Mouse (Mus musculus) embryonic facial prominence, embryonic 14.5 days (tissue): ENCODE data around the gene Hoxd1. TPM values are rescaled to one million over a fixed set of nuclear protein-coding genes. Genes with fewer than 3 reads are reported as not detected.
A peak's percentile ranks its signal among the peaks of the same experiment; 100 is the strongest.

Experiments
- ATAC-seq: fragments of 200-750 bp; cut with Nextera tagmentation; 2 replicates; pipeline ENCODE4 v1.8.0; 2017; ENCODE audit warnings: low read depth, moderate number of reproducible peaks, moderate TSS enrichment
- DNase-seq: peaks from one replicate; pipeline ENCODE4 v3.0.0-alpha.2; 2015; ENCODE audit warnings: low spot score
- H3K27ac ChIP-seq: fragments of 300-500 bp; sonication (generic); replicated peaks from 2 replicates; pipeline ENCODE4 v1.5.1; 2014; ENCODE audit warnings: low read depth, mild to moderate bottlenecking, low read length, moderate library complexity
- H3K27me3 ChIP-seq: fragments of 300-500 bp; sonication (generic); replicated peaks from 2 replicates; pipeline ENCODE4 v1.6.1; 2014; ENCODE audit warnings: low read length; ENCODE audit not compliant: control insufficient read depth, insufficient read depth
- H3K36me3 ChIP-seq: fragments of 300-500 bp; sonication (generic); 2 replicates; pipeline ENCODE4 v1.6.1; 2014; ENCODE audit warnings: low read length, mixed read lengths; ENCODE audit not compliant: control insufficient read depth, insufficient read depth
- H3K4me1 ChIP-seq: fragments of 300-500 bp; sonication (generic); 2 replicates; pipeline ENCODE4 v1.6.1; 2014; ENCODE audit warnings: antibody characterized with exemption, low read length; ENCODE audit not compliant: control insufficient read depth, insufficient read depth
- H3K4me2 ChIP-seq: fragments of 300-500 bp; sonication (generic); 2 replicates; pipeline ENCODE4 v1.6.1; 2014; ENCODE audit warnings: low read depth, mild to moderate bottlenecking, low read length, moderate library complexity, mixed read lengths
- H3K4me3 ChIP-seq: fragments of 300-500 bp; sonication (generic); 2 replicates; pipeline ENCODE4 v1.5.1; 2014; ENCODE audit warnings: low read depth, mild to moderate bottlenecking, low read length
- H3K9ac ChIP-seq: fragments of 300-500 bp; sonication (generic); 2 replicates; pipeline ENCODE4 v1.6.1; 2014; ENCODE audit warnings: low read depth, mild to moderate bottlenecking, low read length, moderate library complexity, mixed read lengths
- H3K9me3 ChIP-seq: fragments of 300-500 bp; sonication (generic); 2 replicates; pipeline ENCODE4 v1.6.1; 2016; ENCODE audit warnings: low read length; ENCODE audit not compliant: control insufficient read depth
- WGBS: fragments of 180-500 bp; shearing (Covaris S2); extraction: QIAGEN DNeasy Blood & Tissue Kit; methylation state at CpG from one replicate; pipeline ENCODE4 v1.1.7; 2014; 5-methylcytosine and 5-hydroxymethylcytosine counted together
- polyA plus RNA-seq: library from polyadenylated mRNA; unstranded; fragments of >200 nt; fragmentation: Nextera tagmentation; extraction: Ambion mirVana; gene quantifications from 2 replicates; pipeline ENCODE4 v1.2.1, GENCODE M21; 2014

Hoxd1 gene
- polyA plus RNA-seq, 1 experiment from 2014 or later, result 3.9 TPM

GRCm38 (mm10) chr2:74730331-74730730, 32.4 kb upstream of the Hoxd1 start:
- Histone ChIP-seq H3K27ac (no peak overlapping the region), H3K36me3 (no peaks in the 10 kb centered on the region), H3K27me3 (peaks cover 97% of the 10 kb centered on the region), H3K4me1 (0 out of 2 replicates have a peak, but pooled peaks cover 4% of the 10 kb centered on the region), H3K9me3 (no peaks in the 10 kb centered on the region), H3K9ac (no peak overlapping the region), H3K4me3 (no peak overlapping the region), H3K4me2 (no peak overlapping the region)
- WGBS, result 6% methylated on average over 8 of the region's 8 CpGs
- no peak for DNase-seq
- no peak for ATAC-seq

- DNase-seq (no peak), ATAC-seq (no peak)
- no peak overlapping the region; the same call in 1 of the 2 replicates for H3K4me2 ChIP-seq
- no peak overlapping the region for H3K27ac ChIP-seq
- H3K4me1 ChIP-seq, result peaks cover 4% of the 10 kb centered on the region; the same call in 1 of the 2 replicates
- H3K27me3 ChIP-seq, result peaks cover 97% of the 10 kb centered on the region
- H3K9me3 ChIP-seq, result no peaks in the 10 kb centered on the region
- H3K36me3 ChIP-seq, result no peaks in the 10 kb centered on the region
- H3K9ac ChIP-seq, result no peak overlapping the region
- no peak overlapping the region for H3K4me3 ChIP-seq
Measured at GRCm38 (mm10) chr2:74731055-74731454, 31.7 kb upstream of the Hoxd1 start.

GRCm38 (mm10) chr2:74731799-74732512, 30.8 kb upstream of the Hoxd1 start:
- ATAC-seq (no peak), DNase-seq (no peak)
- no peaks in the 10 kb centered on the region for H3K9me3 ChIP-seq
- 5% methylated on average over 9 of the region's 9 CpGs for WGBS
- no peaks in the 10 kb centered on the region for H3K36me3 ChIP-seq
- peaks cover 1% of the 10 kb centered on the region; the same call in 1 of the 2 replicates for H3K4me1 ChIP-seq
- peak overlapping the region; percentile 46; the same call in 1 of the 2 replicates for H3K4me2 ChIP-seq
- H3K9ac ChIP-seq, result no peak overlapping the region
- H3K4me3 ChIP-seq, result peak overlapping the region; percentile 28; the same call in 1 of the 2 replicates
- H3K27ac ChIP-seq, result no peak overlapping the region
- H3K27me3 ChIP-seq, result peaks cover 97% of the 10 kb centered on the region

- Histone ChIP-seq H3K9me3 (no peaks in the 10 kb centered on the region), H3K4me3 (peak overlapping the region; percentile 28), H3K4me2 (peak overlapping the region; percentile 46), H3K36me3 (no peaks in the 10 kb centered on the region), H3K4me1 (no peaks in the 10 kb centered on the region; the same call in 1 of the 2 replicates), H3K27me3 (peaks cover 97% of the 10 kb centered on the region), H3K27ac (no peak overlapping the region; the same call in none of the 2 replicates), H3K9ac (peak overlapping the region; percentile 19; the same call in 1 of the 2 replicates)
- ATAC-seq, result no peak
- under 1% methylated on average over 52 of the region's 52 CpGs for WGBS
- no peak for DNase-seq
Measured at GRCm38 (mm10) chr2:74732513-74733316, 30.1 kb upstream of the Hoxd1 start.

GRCm38 (mm10) chr2:74733317-74733661, 29.5 kb upstream of the Hoxd1 start:
- H3K9ac ChIP-seq, result peak overlapping the region; percentile 19; the same call in 1 of the 2 replicates
- H3K27ac ChIP-seq, result no peak overlapping the region; the same call in 1 of the 2 replicates
- peak overlapping the region; percentile 46 for H3K4me2 ChIP-seq
- H3K27me3 ChIP-seq, result peaks cover 97% of the 10 kb centered on the region
- no peaks in the 10 kb centered on the region; the same call in 1 of the 2 replicates for H3K4me1 ChIP-seq
- 1% methylated on average over 16 of the region's 16 CpGs for WGBS
- no peaks in the 10 kb centered on the region for H3K9me3 ChIP-seq
- ATAC-seq, result no peak
- H3K36me3 ChIP-seq, result no peaks in the 10 kb centered on the region
- no peak for DNase-seq
- peak overlapping the region; percentile 28 for H3K4me3 ChIP-seq

GRCm38 (mm10) chr2:74733765-74734164, 29.0 kb upstream of the Hoxd1 start:
- Histone ChIP-seq H3K36me3 (no peaks in the 10 kb centered on the region), H3K9ac (no peak overlapping the region), H3K27ac (no peak overlapping the region), H3K4me2 (peak overlapping the region; percentile 46; the same call in 1 of the 2 replicates), H3K27me3 (peaks cover 97% of the 10 kb centered on the region), H3K9me3 (no peaks in the 10 kb centered on the region), H3K4me3 (0 out of 2 replicates have a peak overlapping the region, but pooled peaks have one; percentile 28), H3K4me1 (no peaks in the 10 kb centered on the region; the same call in 1 of the 2 replicates)
- ATAC-seq (no peak), DNase-seq (no peak)
- WGBS, result 2% methylated on average over 6 of the region's 6 CpGs

GRCm38 (mm10) chr2:74734451-74734850, 28.3 kb upstream of the Hoxd1 start:
- H3K4me3 ChIP-seq, result no peak overlapping the region; the same call in none of the 2 replicates
- H3K9ac ChIP-seq, result no peak overlapping the region
- H3K4me1 ChIP-seq, result no peaks in the 10 kb centered on the region; the same call in 1 of the 2 replicates
- H3K4me2 ChIP-seq, result peak overlapping the region; percentile 46; the same call in 1 of the 2 replicates
- H3K9me3 ChIP-seq, result no peaks in the 10 kb centered on the region
- DNase-seq (no peak), ATAC-seq (no peak)
- H3K36me3 ChIP-seq, result no peaks in the 10 kb centered on the region
- H3K27ac ChIP-seq, result peak overlapping the region; percentile 39; the same call in 1 of the 2 replicates
- H3K27me3 ChIP-seq, result peaks cover 97% of the 10 kb centered on the region
- 1% methylated on average over 13 of the region's 13 CpGs for WGBS

- ATAC-seq, result no peak
- no peaks in the 10 kb centered on the region; the same call in 1 of the 2 replicates for H3K4me1 ChIP-seq
- peaks cover 98% of the 10 kb centered on the region for H3K27me3 ChIP-seq
- 3% methylated on average over 27 of the region's 27 CpGs for WGBS
- DNase-seq, result no peak
- H3K9ac ChIP-seq, result peak overlapping the region; percentile 42; the same call in 1 of the 2 replicates
- H3K27ac ChIP-seq, result no peak overlapping the region; the same call in 1 of the 2 replicates
- no peaks in the 10 kb centered on the region for H3K9me3 ChIP-seq
- H3K4me3 ChIP-seq, result peak overlapping the region; percentile 29; the same call in 1 of the 2 replicates
- H3K4me2 ChIP-seq, result peak overlapping the region; percentile 46
- H3K36me3 ChIP-seq, result no peaks in the 10 kb centered on the region
Measured at GRCm38 (mm10) chr2:74734996-74735811, 27.6 kb upstream of the Hoxd1 start.
